Mouse (Mus musculus) liver, embryonic 14.5 days (tissue): ENCODE results near the gene Ppp1r2.

Source experiments
- CTCF ChIP-seq: IDR thresholded peaks from 2 replicates; pipeline ENCODE4 v1.5.1; 2016; ENCODE audit warnings: antibody characterized with exemption, low read depth, control low read depth
- EP300 ChIP-seq: IDR thresholded peaks from 2 replicates; pipeline ENCODE4 v1.6.1; 2016; ENCODE audit warnings: antibody characterized with exemption, low read depth

DNA sequence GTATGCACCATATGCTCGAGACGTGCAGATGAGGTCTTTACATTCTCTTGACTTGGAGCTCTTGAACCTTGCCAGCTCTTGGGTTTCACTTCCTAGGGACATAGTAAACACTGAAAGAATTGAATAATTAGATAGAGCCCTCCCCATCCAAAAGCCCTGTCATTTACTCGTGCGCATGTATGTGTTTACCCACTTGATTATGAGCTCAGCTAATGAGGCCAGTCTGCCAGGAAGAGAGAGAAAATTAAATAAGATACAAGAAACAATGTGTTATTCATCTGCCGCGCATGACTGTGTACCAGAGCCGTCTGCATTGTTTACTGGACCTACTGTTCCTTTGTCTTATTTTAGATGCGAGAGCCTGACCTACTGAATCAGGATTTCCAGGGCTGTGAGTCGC, 63.6 kb downstream of the Ppp1r2 start:
- TF ChIP-seq CTCF (no peak), EP300 (no peak)
